Mouse (Mus musculus): Measurements from ENCODE around the gene Lrmda.
A peak's percentile ranks its signal among the peaks of the same experiment; 100 is the strongest.

Lrmda gene

GRCm38 (mm10) chr14:22019252-22019948 is at the start of gene Lrmda:
Gene Lrmda (plus strand): TSS chr14:22019712.
- no peaks in the 10 kb centered on the region; the same call in 1 of the 2 replicates for H3K9me3 ChIP-seq (ENCODE audit: low read length)
- H3K27me3 ChIP-seq (ENCODE audit: insufficient read depth, low read length): peaks cover 60% of the 10 kb centered on the region
- TF ChIP-seq POU5F1 (IDR thresholded peaks at IDR 0.05; ENCODE audit: borderline replicate concordance, low read length) (no peak), NANOG (IDR thresholded peaks at IDR 0.05; ENCODE audit: borderline replicate concordance, low read length) (no peak), CTCF (conservative IDR thresholded peaks at IDR 0.05; ENCODE audit: low read length) (no peak)
- peaks cover 8% of the 10 kb centered on the region for H3K4me1 ChIP-seq (replicated peaks; ENCODE audit: low read depth, low read length)
- peak within 1 kb of the TSS; percentile 72 for H3K4me3 ChIP-seq (replicated peaks; ENCODE audit: low read length)
- no peaks in the 10 kb centered on the region for H3K36me3 ChIP-seq (ENCODE audit: insufficient read depth, low read length)

GRCm38 (mm10) chr14:21981462-21981861 is 38.0 kb upstream of the Lrmda start:
- Histone ChIP-seq H3K4me3 (replicated peaks; ENCODE audit: low read length) (no peak overlapping the region), H3K36me3 (ENCODE audit: insufficient read depth, low read length) (no peaks in the 10 kb centered on the region), H3K27me3 (ENCODE audit: insufficient read depth, low read length) (peaks cover 83% of the 10 kb centered on the region), H3K4me1 (replicated peaks; ENCODE audit: low read depth, low read length) (peaks cover 28% of the 10 kb centered on the region), H3K9me3 (ENCODE audit: low read length) (peaks cover 3% of the 10 kb centered on the region)
- TF ChIP-seq CTCF (conservative IDR thresholded peaks at IDR 0.05; ENCODE audit: low read length) (peak; percentile 82), POU5F1 (IDR thresholded peaks at IDR 0.05; ENCODE audit: borderline replicate concordance, low read length) (no peak), NANOG (IDR thresholded peaks at IDR 0.05; ENCODE audit: borderline replicate concordance, low read length) (no peak)

GRCm38 (mm10) chr14:21982096-21982591 is 37.4 kb upstream of the Lrmda start:
- H3K27me3 ChIP-seq (ENCODE audit: insufficient read depth, low read length): peaks cover 88% of the 10 kb centered on the region
- H3K9me3 ChIP-seq (ENCODE audit: low read length): no peaks in the 10 kb centered on the region
- TF ChIP-seq POU5F1 (IDR thresholded peaks at IDR 0.05; ENCODE audit: borderline replicate concordance, low read length) (no peak), NANOG (IDR thresholded peaks at IDR 0.05; ENCODE audit: borderline replicate concordance, low read length) (no peak), CTCF (conservative IDR thresholded peaks at IDR 0.05; ENCODE audit: low read length) (no peak)
- H3K36me3 ChIP-seq (ENCODE audit: insufficient read depth, low read length): no peaks in the 10 kb centered on the region
- H3K4me1 ChIP-seq (replicated peaks; ENCODE audit: low read depth, low read length): peaks cover 35% of the 10 kb centered on the region
- peak overlapping the region; percentile 49 for H3K4me3 ChIP-seq (replicated peaks; ENCODE audit: low read length)

GRCm38 (mm10) chr14:21982592-21983310 is 36.8 kb upstream of the Lrmda start:
- Histone ChIP-seq H3K4me3 (replicated peaks; ENCODE audit: low read length) (peak overlapping the region; percentile 49), H3K36me3 (ENCODE audit: insufficient read depth, low read length) (no peaks in the 10 kb centered on the region), H3K9me3 (ENCODE audit: low read length) (no peaks in the 10 kb centered on the region), H3K27me3 (ENCODE audit: insufficient read depth, low read length) (peaks cover 93% of the 10 kb centered on the region), H3K4me1 (replicated peaks; ENCODE audit: low read depth, low read length) (peaks cover 35% of the 10 kb centered on the region)
- TF ChIP-seq NANOG (IDR thresholded peaks at IDR 0.05; ENCODE audit: borderline replicate concordance, low read length) (no peak), POU5F1 (IDR thresholded peaks at IDR 0.05; ENCODE audit: borderline replicate concordance, low read length) (no peak), CTCF (conservative IDR thresholded peaks at IDR 0.05; ENCODE audit: low read length) (no peak)

GRCm38 (mm10) chr14:21983311-21983949 is 36.1 kb upstream of the Lrmda start:
- peaks cover 93% of the 10 kb centered on the region for H3K27me3 ChIP-seq (ENCODE audit: insufficient read depth, low read length)
- no peaks in the 10 kb centered on the region for H3K36me3 ChIP-seq (ENCODE audit: insufficient read depth, low read length)
- peaks cover 35% of the 10 kb centered on the region for H3K4me1 ChIP-seq (replicated peaks; ENCODE audit: low read depth, low read length)
- TF ChIP-seq NANOG (IDR thresholded peaks at IDR 0.05; ENCODE audit: borderline replicate concordance, low read length) (no peak), CTCF (conservative IDR thresholded peaks at IDR 0.05; ENCODE audit: low read length) (no peak), POU5F1 (IDR thresholded peaks at IDR 0.05; ENCODE audit: borderline replicate concordance, low read length) (no peak)
- H3K9me3 ChIP-seq (ENCODE audit: low read length): no peaks in the 10 kb centered on the region
- H3K4me3 ChIP-seq (replicated peaks; ENCODE audit: low read length): no peak overlapping the region

GRCm38 (mm10) chr14:21983950-21984730 is 35.4 kb upstream of the Lrmda start:
- Histone ChIP-seq H3K4me3 (replicated peaks; ENCODE audit: low read length) (peak overlapping the region; percentile 69), H3K36me3 (ENCODE audit: insufficient read depth, low read length) (no peaks in the 10 kb centered on the region), H3K27me3 (ENCODE audit: insufficient read depth, low read length) (peaks cover 93% of the 10 kb centered on the region), H3K9me3 (ENCODE audit: low read length) (no peaks in the 10 kb centered on the region), H3K4me1 (replicated peaks; ENCODE audit: low read depth, low read length) (peaks cover 43% of the 10 kb centered on the region)
- TF ChIP-seq CTCF (conservative IDR thresholded peaks at IDR 0.05; ENCODE audit: low read length) (no peak), NANOG (IDR thresholded peaks at IDR 0.05; ENCODE audit: borderline replicate concordance, low read length) (no peak), POU5F1 (IDR thresholded peaks at IDR 0.05; ENCODE audit: borderline replicate concordance, low read length) (no peak)

- peaks cover 93% of the 10 kb centered on the region for H3K27me3 ChIP-seq (ENCODE audit: insufficient read depth, low read length)
- H3K36me3 ChIP-seq (ENCODE audit: insufficient read depth, low read length): no peaks in the 10 kb centered on the region
- peak overlapping the region; percentile 69 for H3K4me3 ChIP-seq (replicated peaks; ENCODE audit: low read length)
- TF ChIP-seq CTCF (conservative IDR thresholded peaks at IDR 0.05; ENCODE audit: low read length) (no peak), NANOG (IDR thresholded peaks at IDR 0.05; ENCODE audit: borderline replicate concordance, low read length) (no peak), POU5F1 (IDR thresholded peaks at IDR 0.05; ENCODE audit: borderline replicate concordance, low read length) (no peak)
- no peaks in the 10 kb centered on the region for H3K9me3 ChIP-seq (ENCODE audit: low read length)
- peaks cover 50% of the 10 kb centered on the region for H3K4me1 ChIP-seq (replicated peaks; ENCODE audit: low read depth, low read length)
These were observed 34.6 kb upstream of the Lrmda start for GRCm38 (mm10) chr14:21984757-21985425.
